Mouse (Mus musculus) limb, embryonic 13.5 days (tissue): ENCODE data around the gene Txnrd1. TPM values are rescaled to one million over a fixed set of nuclear protein-coding genes. Genes with fewer than 3 reads are reported as not detected.
A peak's percentile ranks its signal among the peaks of the same experiment; 100 is the strongest.

ENCODE experiments used
- ATAC-seq: fragments of 200-750 bp; cut with Nextera tagmentation; 2 replicates; pipeline ENCODE4 v1.8.0; 2017; ENCODE audit warnings: low read depth, moderate number of reproducible peaks, moderate TSS enrichment; ENCODE audit not compliant: low FRiP score
- H3K27ac ChIP-seq: fragments of 300-500 bp; sonication (generic); 2 replicates; pipeline ENCODE4 v1.5.1; 2015; ENCODE audit warnings: inconsistent platforms, mild to moderate bottlenecking, moderate library complexity
- H3K27me3 ChIP-seq: fragments of 300-500 bp; sonication (generic); 2 replicates; pipeline ENCODE4 v1.6.1; 2015; ENCODE audit warnings: mild to moderate bottlenecking, inconsistent platforms
- H3K36me3 ChIP-seq: fragments of 300-500 bp; sonication (generic); 2 replicates; pipeline ENCODE4 v1.6.1; 2015; ENCODE audit warnings: inconsistent platforms, mild to moderate bottlenecking, moderate library complexity
- H3K4me1 ChIP-seq: fragments of 300-500 bp; sonication (generic); 2 replicates; pipeline ENCODE4 v1.6.1; 2015; ENCODE audit warnings: inconsistent platforms
- H3K4me2 ChIP-seq: fragments of 300-500 bp; sonication (generic); replicated peaks from 2 replicates; pipeline ENCODE4 v1.6.1; 2015; ENCODE audit warnings: inconsistent platforms, mild to moderate bottlenecking, moderate library complexity
- H3K4me3 ChIP-seq: fragments of 300-500 bp; sonication (generic); 2 replicates; pipeline ENCODE4 v1.5.1; 2015; ENCODE audit warnings: moderate library complexity, mild to moderate bottlenecking, inconsistent platforms
- H3K9ac ChIP-seq: fragments of 300-500 bp; sonication (generic); 2 replicates; pipeline ENCODE4 v1.6.1; 2015; ENCODE audit warnings: mild to moderate bottlenecking, inconsistent platforms
- H3K9me3 ChIP-seq: fragments of 300-500 bp; sonication (generic); 2 replicates; pipeline ENCODE4 v1.6.1; 2016; ENCODE audit warnings: inconsistent platforms
- WGBS: fragments of 180-500 bp; shearing (Covaris S2); methylation state at CpG from one replicate; pipeline ENCODE4 v1.1.7; 2015; 5-methylcytosine and 5-hydroxymethylcytosine counted together
- polyA plus RNA-seq: library from polyadenylated mRNA; unstranded; fragments of >200 nt; fragmentation: Nextera tagmentation; extraction: Ambion mirVana; gene quantifications from 2 replicates; pipeline ENCODE4 v1.2.1, GENCODE M21; 2015

Gene Txnrd1
- polyA plus RNA-seq, 1 experiment from 2014 or later, result 116 TPM

GRCm38 (mm10) chr10:82876076-82876796 lies 42.5 kb downstream of the Txnrd1 start:
- no peak for ATAC-seq
- H3K9me3 ChIP-seq, result no peaks in the 10 kb centered on the region
- no peak overlapping the region for H3K27ac ChIP-seq
- H3K4me2 ChIP-seq, result no peak overlapping the region
- H3K4me1 ChIP-seq, result peaks cover 14% of the 10 kb centered on the region
- no peaks in the 10 kb centered on the region for H3K27me3 ChIP-seq
- 84% methylated on average over 16 of the region's 16 CpGs for WGBS
- peaks cover 75% of the 10 kb centered on the region for H3K36me3 ChIP-seq
- H3K9ac ChIP-seq, result no peak overlapping the region
- H3K4me3 ChIP-seq, result no peak overlapping the region

GRCm38 (mm10) chr10:82887354-82887753 lies 53.6 kb downstream of the Txnrd1 start:
- Histone ChIP-seq H3K4me2 (no peak overlapping the region), H3K9ac (no peak overlapping the region), H3K36me3 (peaks cover 89% of the 10 kb centered on the region), H3K27me3 (no peaks in the 10 kb centered on the region), H3K4me3 (no peak overlapping the region), H3K4me1 (no peaks in the 10 kb centered on the region), H3K9me3 (no peaks in the 10 kb centered on the region), H3K27ac (no peak overlapping the region)
- ATAC-seq, result no peak
- 95% methylated on average over 6 of the region's 6 CpGs for WGBS

- Histone ChIP-seq H3K27me3 (no peaks in the 10 kb centered on the region), H3K4me1 (no peaks in the 10 kb centered on the region), H3K9ac (no peak overlapping the region), H3K27ac (no peak overlapping the region), H3K36me3 (peaks cover 89% of the 10 kb centered on the region), H3K9me3 (no peaks in the 10 kb centered on the region), H3K4me3 (no peak overlapping the region), H3K4me2 (no peak overlapping the region)
- WGBS, result 88% methylated on average over 8 of the region's 8 CpGs
- ATAC-seq, result no peak
These were observed 54.8 kb downstream of the Txnrd1 start for GRCm38 (mm10) chr10:82888576-82888975.

GRCm38 (mm10) chr10:82889447-82889973 lies 55.8 kb downstream of the Txnrd1 start:
- 65% methylated on average over 9 of the region's 9 CpGs for WGBS
- no peak overlapping the region for H3K4me2 ChIP-seq

GRCm38 (mm10) chr10:82890936-82891335 lies 57.2 kb downstream of the Txnrd1 start:
- no peak overlapping the region for H3K9ac ChIP-seq
- no peak for ATAC-seq
- no peaks in the 10 kb centered on the region for H3K4me1 ChIP-seq
- H3K27me3 ChIP-seq, result no peaks in the 10 kb centered on the region
- peaks cover 89% of the 10 kb centered on the region for H3K36me3 ChIP-seq
- H3K4me2 ChIP-seq, result no peak overlapping the region
- H3K9me3 ChIP-seq, result no peaks in the 10 kb centered on the region
- H3K27ac ChIP-seq, result no peak overlapping the region
- no peak overlapping the region for H3K4me3 ChIP-seq
- 81% methylated on average over 2 of the region's 2 CpGs for WGBS

More at GRCm38 (mm10) chr10:82889447-82889973, 55.8 kb downstream of the Txnrd1 start:
- Histone ChIP-seq H3K9ac (no peak overlapping the region), H3K27me3 (no peaks in the 10 kb centered on the region), H3K36me3 (peaks cover 90% of the 10 kb centered on the region), H3K4me3 (no peak overlapping the region), H3K4me1 (no peaks in the 10 kb centered on the region), H3K27ac (no peak overlapping the region), H3K9me3 (no peaks in the 10 kb centered on the region)
- no peak for ATAC-seq

GRCm38 (mm10) chr10:82891427-82891826 lies 57.7 kb downstream of the Txnrd1 start:
- H3K4me1 ChIP-seq, result no peaks in the 10 kb centered on the region
- H3K27ac ChIP-seq, result no peak overlapping the region
- H3K4me3 ChIP-seq, result no peak overlapping the region
- ATAC-seq, result no peak
- peaks cover 89% of the 10 kb centered on the region for H3K36me3 ChIP-seq
- no peaks in the 10 kb centered on the region for H3K9me3 ChIP-seq
- H3K9ac ChIP-seq, result no peak overlapping the region
- no peaks in the 10 kb centered on the region for H3K27me3 ChIP-seq
- H3K4me2 ChIP-seq, result no peak overlapping the region
- 79% methylated on average over 7 of the region's 7 CpGs for WGBS

- Histone ChIP-seq H3K9me3 (no peaks in the 10 kb centered on the region), H3K9ac (no peak overlapping the region), H3K4me1 (no peaks in the 10 kb centered on the region), H3K27ac (no peak overlapping the region), H3K27me3 (no peaks in the 10 kb centered on the region), H3K4me2 (no peak overlapping the region), H3K36me3 (peaks cover 90% of the 10 kb centered on the region), H3K4me3 (no peak overlapping the region)
- no peak for ATAC-seq
- WGBS, result 86% methylated on average over 9 of the region's 9 CpGs
These were observed 58.8 kb downstream of the Txnrd1 start for GRCm38 (mm10) chr10:82892442-82893055.

- no peaks in the 10 kb centered on the region for H3K27me3 ChIP-seq
- no peaks in the 10 kb centered on the region for H3K4me1 ChIP-seq
- H3K9me3 ChIP-seq, result no peaks in the 10 kb centered on the region
- no peak overlapping the region for H3K4me3 ChIP-seq
- 91% methylated on average over 18 of the region's 18 CpGs for WGBS
- peaks cover 86% of the 10 kb centered on the region for H3K36me3 ChIP-seq
- no peak overlapping the region for H3K9ac ChIP-seq
- no peak overlapping the region for H3K27ac ChIP-seq
- H3K4me2 ChIP-seq, result no peak overlapping the region
- no peak for ATAC-seq
These were observed 60.3 kb downstream of the Txnrd1 start for GRCm38 (mm10) chr10:82893872-82894650.

GRCm38 (mm10) chr10:82897936-82898335 lies 64.2 kb downstream of the Txnrd1 start:
- WGBS, result 89% methylated on average over 13 of the region's 13 CpGs
- Histone ChIP-seq H3K4me1 (peaks cover 18% of the 10 kb centered on the region), H3K36me3 (peaks cover 51% of the 10 kb centered on the region), H3K9ac (no peak overlapping the region), H3K4me3 (no peak overlapping the region), H3K9me3 (no peaks in the 10 kb centered on the region), H3K27ac (no peak overlapping the region), H3K4me2 (no peak overlapping the region), H3K27me3 (no peaks in the 10 kb centered on the region)
- no peak for ATAC-seq

GRCm38 (mm10) chr10:82898893-82899292 lies 65.1 kb downstream of the Txnrd1 start:
- no peaks in the 10 kb centered on the region for H3K27me3 ChIP-seq
- H3K9ac ChIP-seq, result no peak overlapping the region
- H3K4me3 ChIP-seq, result no peak overlapping the region
- no peaks in the 10 kb centered on the region for H3K9me3 ChIP-seq
- no peak for ATAC-seq
- H3K36me3 ChIP-seq, result peaks cover 41% of the 10 kb centered on the region
- H3K27ac ChIP-seq, result no peak overlapping the region
- no peak overlapping the region for H3K4me2 ChIP-seq
- WGBS, result 69% methylated on average over 7 of the region's 7 CpGs
- H3K4me1 ChIP-seq, result peaks cover 27% of the 10 kb centered on the region

- no peak overlapping the region for H3K27ac ChIP-seq
- H3K4me3 ChIP-seq, result no peak overlapping the region
- WGBS, result 40% methylated on average over 16 of the region's 16 CpGs
- no peak overlapping the region for H3K9ac ChIP-seq
- ATAC-seq, result 0 out of 2 replicates have a peak, but pooled peaks have one; percentile 42
- H3K27me3 ChIP-seq, result 0 out of 2 replicates have a peak, but pooled peaks cover 2% of the 10 kb centered on the region
- H3K4me1 ChIP-seq, result peaks cover 29% of the 10 kb centered on the region
- H3K4me2 ChIP-seq, result peak overlapping the region; percentile 19
- H3K9me3 ChIP-seq, result no peaks in the 10 kb centered on the region
- H3K36me3 ChIP-seq, result peaks cover 33% of the 10 kb centered on the region
These were observed 66.2 kb downstream of the Txnrd1 start for GRCm38 (mm10) chr10:82899810-82900421.
